Mouse (Mus musculus) midbrain, embryonic 16.5 days (tissue): ENCODE measurements around the gene Gatad2b. TPM values are rescaled to one million over a fixed set of nuclear protein-coding genes. Genes with fewer than 3 reads are reported as not detected.

Experiments
- ATAC-seq: fragments of 200-750 bp; cut with Nextera tagmentation; 2 replicates; pipeline ENCODE4 v1.8.0; 2017; ENCODE audit warnings: moderate TSS enrichment
- H3K27ac ChIP-seq: fragments of 300-500 bp; sonication (generic); 2 replicates; pipeline ENCODE4 v1.5.1; 2014; ENCODE audit warnings: mild to moderate bottlenecking, low read length, mixed read lengths
- H3K27me3 ChIP-seq: fragments of 300-500 bp; sonication (generic); 2 replicates; pipeline ENCODE4 v1.6.1; 2014; ENCODE audit warnings: low read depth, low read length, mixed read lengths; ENCODE audit not compliant: control insufficient read depth, insufficient read depth
- H3K36me3 ChIP-seq: fragments of 300-500 bp; sonication (generic); 2 replicates; pipeline ENCODE4 v1.6.1; 2014; ENCODE audit warnings: mild to moderate bottlenecking, low read length, moderate library complexity, mixed read lengths; ENCODE audit not compliant: control insufficient read depth, insufficient read depth
- H3K4me1 ChIP-seq: fragments of 300-500 bp; sonication (generic); 2 replicates; pipeline ENCODE4 v1.6.1; 2014; ENCODE audit warnings: mild to moderate bottlenecking, low read length, mixed read lengths; ENCODE audit not compliant: control insufficient read depth, insufficient read depth
- H3K4me2 ChIP-seq: fragments of 300-500 bp; sonication (generic); 2 replicates; pipeline ENCODE4 v1.6.1; 2014; ENCODE audit warnings: mild to moderate bottlenecking, low read length, mixed read lengths
- H3K4me3 ChIP-seq: fragments of 300-500 bp; sonication (generic); 2 replicates; pipeline ENCODE4 v1.5.1; 2014; ENCODE audit warnings: low read depth, mild to moderate bottlenecking, low read length, moderate library complexity, mixed read lengths
- H3K9ac ChIP-seq: fragments of 300-500 bp; sonication (generic); 2 replicates; pipeline ENCODE4 v1.6.1; 2014; ENCODE audit warnings: low read depth, low read length, mixed read lengths
- H3K9me3 ChIP-seq: fragments of 300-500 bp; sonication (generic); replicated peaks from 2 replicates; pipeline ENCODE4 v1.6.1; 2014; ENCODE audit warnings: mild to moderate bottlenecking, low read length, mixed read lengths; ENCODE audit not compliant: control insufficient read depth, poor library complexity, severe bottlenecking
- WGBS: fragments of 180-500 bp; shearing (Covaris S2); extraction: QIAGEN DNeasy Blood & Tissue Kit; methylation state at CpG from one replicate; pipeline ENCODE4 v1.1.7; 2014; 5-methylcytosine and 5-hydroxymethylcytosine counted together
- polyA plus RNA-seq: library from polyadenylated mRNA; unstranded; fragments of >200 nt; fragmentation: Nextera tagmentation; extraction: Ambion mirVana; gene quantifications from 2 replicates; pipeline ENCODE4 v1.2.1, GENCODE M21; 2015

The Gatad2b gene
- polyA plus RNA-seq, 1 experiment from 2014 or later = 10.9 TPM

DNA sequence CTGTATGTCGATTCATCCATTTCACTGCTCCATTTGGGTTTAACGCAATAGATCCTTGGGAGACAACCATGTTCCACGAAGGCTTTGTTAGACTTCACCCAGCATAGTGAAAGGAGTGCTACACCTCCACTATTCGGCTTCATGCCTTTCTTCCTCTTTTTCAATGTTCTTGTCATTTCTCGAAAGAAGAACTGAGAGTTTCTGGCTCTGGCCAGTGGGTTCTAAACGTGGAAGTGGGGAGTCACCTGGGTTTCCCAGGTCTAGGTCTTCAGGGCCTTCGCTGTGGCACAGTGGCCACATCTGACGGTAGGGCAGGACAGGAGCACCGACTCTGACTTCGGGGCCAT, 28.3 kb upstream of the Gatad2b start:
- H3K36me3 ChIP-seq = peaks cover 37% of the 10 kb centered on the region
- H3K9me3 ChIP-seq = no peaks in the 10 kb centered on the region
- peaks cover 10% of the 10 kb centered on the region for H3K4me1 ChIP-seq
- no peak for ATAC-seq
- no peak overlapping the region for H3K9ac ChIP-seq
- H3K27ac ChIP-seq = peak overlapping the region; percentile 96; the same call in 1 of the 2 replicates
- WGBS = 38% methylated on average over 10 of the region's 10 CpGs
- H3K4me2 ChIP-seq = peak overlapping the region; percentile 80; the same call in 1 of the 2 replicates
- peak overlapping the region; percentile 88 for H3K4me3 ChIP-seq
- no peaks in the 10 kb centered on the region for H3K27me3 ChIP-seq

DNA sequence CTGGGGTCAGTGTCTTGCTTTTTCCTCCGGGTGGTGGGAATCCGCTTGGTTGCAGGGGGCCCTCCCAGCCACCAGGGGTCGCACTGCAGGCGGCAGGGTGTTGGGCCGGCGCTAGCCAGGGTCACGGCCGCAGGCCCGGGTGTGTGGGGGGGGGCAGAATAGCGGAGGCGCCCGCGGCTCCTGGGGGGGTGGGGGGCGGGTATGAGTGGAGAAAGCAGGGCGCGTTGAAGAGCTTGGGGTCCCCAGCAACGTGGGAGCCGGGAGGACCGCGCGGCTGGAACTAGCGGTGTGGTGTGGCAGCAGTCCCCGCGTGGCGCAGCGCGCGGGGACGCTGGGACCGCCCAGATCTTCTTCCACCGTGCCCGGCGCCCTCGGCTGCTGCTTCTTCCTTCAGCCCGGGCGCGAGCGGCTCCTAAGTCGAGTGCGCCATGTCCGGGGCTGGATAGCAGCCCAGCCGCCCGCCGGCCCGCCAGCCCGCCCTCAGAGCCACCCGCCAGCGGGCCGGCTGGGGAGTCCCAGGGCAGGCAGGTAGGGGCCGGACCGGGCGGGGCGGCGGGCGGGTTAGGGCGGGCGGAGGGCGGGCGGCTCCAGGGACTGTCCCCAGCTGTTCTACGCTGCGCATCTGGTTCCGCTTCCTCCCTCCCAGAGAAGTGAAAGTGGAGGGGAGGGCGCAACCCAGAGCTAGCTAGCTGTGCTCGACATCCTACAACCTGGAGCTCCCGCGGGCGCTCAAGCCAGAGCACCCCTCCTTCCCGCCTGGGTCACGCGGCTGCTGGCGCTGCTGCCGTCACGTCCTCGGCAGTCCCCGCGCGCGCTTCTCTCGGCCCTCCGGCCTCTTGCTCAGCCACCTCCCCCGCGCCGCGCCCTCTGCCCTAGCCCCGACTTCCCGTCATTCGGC, 27.7 kb upstream of the Gatad2b start, which contains the start of gene Dennd4b:
Gene Dennd4b, plus strand, starts transcription at position 152 of the 898 bp plus-strand sequence.
- H3K4me2 ChIP-seq = peak within 1 kb of the TSS; percentile 80
- H3K4me1 ChIP-seq = peaks cover 10% of the 10 kb centered on the region
- no peaks in the 10 kb centered on the region for H3K27me3 ChIP-seq
- H3K9me3 ChIP-seq = no peaks in the 10 kb centered on the region
- ATAC-seq = peak; percentile 88
- WGBS = 0% methylated on average over 49 of the region's 87 CpGs
- H3K27ac ChIP-seq = peak within 1 kb of the TSS; percentile 96
- H3K9ac ChIP-seq = peak within 1 kb of the TSS; percentile 89
- H3K4me3 ChIP-seq = peak within 1 kb of the TSS; percentile 88
- peaks cover 30% of the 10 kb centered on the region for H3K36me3 ChIP-seq

DNA sequence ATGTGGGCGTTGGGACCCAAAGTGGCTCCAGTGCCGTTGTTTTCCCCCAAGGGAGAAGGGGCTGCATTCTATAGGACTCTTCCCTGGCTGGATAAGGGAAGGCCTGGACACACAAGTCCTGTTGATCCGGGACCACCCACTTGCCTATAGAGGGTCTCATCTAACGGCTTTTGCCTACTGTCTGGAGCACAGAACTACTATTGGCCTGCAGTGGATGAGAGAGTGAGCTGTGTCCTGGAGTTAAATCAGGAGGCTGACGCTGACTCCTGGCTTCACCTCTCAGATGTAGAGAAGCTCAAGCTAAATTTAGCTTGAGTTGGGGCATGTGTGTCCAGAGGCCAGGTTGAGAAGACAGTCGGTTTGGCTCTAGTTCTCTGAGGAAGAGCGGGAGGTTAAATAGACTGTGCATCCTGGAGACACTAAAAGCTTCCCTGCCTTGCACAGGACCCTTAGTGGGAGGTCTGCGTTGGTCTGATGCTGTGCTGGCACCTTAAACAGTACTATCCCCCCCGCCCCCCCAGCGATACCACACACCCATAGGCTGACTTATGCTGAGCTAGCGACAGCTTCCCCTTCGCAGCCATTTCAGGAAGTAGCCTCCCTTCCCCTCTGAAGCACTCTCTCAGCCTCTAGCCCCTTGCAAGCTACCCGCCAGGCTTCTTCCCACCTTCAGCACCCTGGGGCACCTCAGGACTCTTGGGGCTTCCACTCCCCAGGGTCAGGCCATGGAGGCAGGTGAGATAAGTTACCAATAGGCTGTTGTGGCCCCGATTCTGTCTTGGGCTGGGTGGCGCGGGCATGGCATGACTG, 26.8 kb upstream of the Gatad2b start:
- Histone ChIP-seq H3K27me3 (no peaks in the 10 kb centered on the region), H3K4me2 (peak overlapping the region; percentile 80), H3K4me1 (peaks cover 10% of the 10 kb centered on the region), H3K27ac (peak overlapping the region; percentile 96), H3K9me3 (no peaks in the 10 kb centered on the region), H3K36me3 (peaks cover 25% of the 10 kb centered on the region), H3K9ac (peak overlapping the region; percentile 89), H3K4me3 (peak overlapping the region; percentile 88)
- peak; percentile 52; the same call in 1 of the 2 replicates for ATAC-seq
- 22% methylated on average over 15 of the region's 16 CpGs for WGBS

DNA sequence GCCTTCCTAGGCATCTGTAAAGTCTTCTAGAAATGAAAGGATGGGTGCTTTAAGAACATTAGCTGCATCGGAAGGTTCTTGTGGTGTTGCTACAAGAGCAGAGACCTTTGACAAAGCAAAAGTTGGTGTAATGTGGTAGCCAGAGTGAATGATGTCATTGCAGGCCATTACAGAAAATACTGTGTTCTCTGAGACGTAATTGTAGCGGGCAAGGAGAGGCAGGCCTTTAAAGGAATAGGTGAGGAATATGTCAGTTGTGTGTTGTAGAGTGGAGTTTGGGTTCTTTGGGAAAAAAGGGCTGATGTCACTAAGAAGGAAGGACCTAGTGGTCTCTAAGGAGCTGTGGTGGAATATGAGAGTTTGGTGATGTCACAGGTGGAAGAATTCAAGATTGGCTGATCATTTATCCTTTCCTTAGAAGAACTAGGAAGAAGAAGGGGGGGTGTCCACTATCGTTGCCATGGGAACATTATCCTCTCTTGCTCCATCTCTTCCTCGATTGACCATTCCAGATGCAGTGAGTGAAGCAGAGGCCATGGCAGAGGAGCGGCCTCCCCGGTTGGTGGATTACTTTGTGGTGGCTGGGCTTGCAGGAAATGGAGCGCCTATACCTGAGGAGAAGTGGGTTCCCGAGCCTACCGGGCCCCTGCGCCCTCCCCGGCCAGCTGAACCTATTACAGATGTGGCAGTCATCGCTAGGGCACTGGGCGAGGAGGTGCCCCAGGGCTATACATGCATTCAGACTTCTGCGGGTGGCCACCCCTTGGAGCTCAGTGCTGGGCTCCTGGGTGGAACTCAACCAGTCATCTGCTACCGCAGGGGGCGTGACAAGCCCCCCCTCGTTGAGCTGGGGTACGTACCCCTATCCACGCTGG, 25.8 kb upstream of the Gatad2b start:
- peaks cover 16% of the 10 kb centered on the region for H3K36me3 ChIP-seq
- 91% methylated on average over 20 of the region's 20 CpGs for WGBS
- ATAC-seq = no peak
- no peak overlapping the region for H3K4me3 ChIP-seq
- H3K27ac ChIP-seq = no peak overlapping the region
- peaks cover 10% of the 10 kb centered on the region for H3K4me1 ChIP-seq
- no peak overlapping the region for H3K4me2 ChIP-seq
- H3K27me3 ChIP-seq = no peaks in the 10 kb centered on the region
- H3K9ac ChIP-seq = no peak overlapping the region
- no peaks in the 10 kb centered on the region for H3K9me3 ChIP-seq

DNA sequence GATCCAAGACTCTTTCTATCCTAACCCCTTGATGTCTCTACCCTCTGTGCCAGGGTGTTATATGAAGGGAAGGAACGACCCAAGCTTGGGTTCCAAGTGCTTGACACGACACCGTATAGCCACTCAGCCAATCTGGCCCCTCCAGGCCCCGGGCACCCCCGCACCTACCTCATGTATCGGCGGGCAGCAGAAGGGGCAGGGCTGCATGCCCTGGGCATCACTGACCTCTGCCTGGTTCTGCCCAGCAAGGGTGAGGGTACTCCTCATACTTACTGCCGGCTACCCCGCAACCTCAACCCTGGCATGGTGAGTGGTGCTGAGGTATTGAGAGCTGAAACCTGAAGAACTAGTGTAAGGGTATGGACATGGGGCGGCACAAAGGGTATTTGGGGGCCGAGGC, 24.8 kb upstream of the Gatad2b start:
- Histone ChIP-seq H3K4me1 (peaks cover 10% of the 10 kb centered on the region), H3K9ac (no peak overlapping the region), H3K4me3 (no peak overlapping the region), H3K27ac (no peak overlapping the region), H3K4me2 (no peak overlapping the region), H3K9me3 (no peaks in the 10 kb centered on the region), H3K27me3 (no peaks in the 10 kb centered on the region), H3K36me3 (peaks cover 13% of the 10 kb centered on the region)
- WGBS = 97% methylated on average over 11 of the region's 11 CpGs
- no peak for ATAC-seq

DNA sequence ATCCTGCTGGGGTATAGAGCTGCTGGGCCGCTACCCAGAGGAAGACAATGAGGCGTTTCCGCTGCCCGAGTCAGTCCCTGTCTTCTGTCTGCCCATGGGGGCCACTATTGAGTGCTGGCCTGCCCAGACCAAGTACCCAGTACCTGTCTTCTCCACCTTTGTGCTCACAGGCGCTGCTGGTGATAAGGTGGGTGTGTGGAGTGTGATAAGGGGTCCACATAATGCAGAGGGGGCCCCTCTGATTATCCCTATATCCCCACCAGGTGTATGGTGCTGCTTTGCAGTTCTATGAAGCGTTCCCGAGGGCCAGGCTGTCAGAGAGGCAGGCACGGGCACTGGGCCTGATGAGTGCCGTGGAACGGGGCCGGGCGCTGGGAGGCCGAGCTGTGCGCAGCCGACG, 24.0 kb upstream of the Gatad2b start:
- Histone ChIP-seq H3K4me2 (no peak overlapping the region), H3K4me1 (peaks cover 10% of the 10 kb centered on the region), H3K27me3 (no peaks in the 10 kb centered on the region), H3K9ac (no peak overlapping the region), H3K36me3 (peaks cover 6% of the 10 kb centered on the region), H3K27ac (no peak overlapping the region), H3K4me3 (no peak overlapping the region), H3K9me3 (no peaks in the 10 kb centered on the region)
- WGBS = 89% methylated on average over 16 of the region's 16 CpGs
- ATAC-seq = no peak

DNA sequence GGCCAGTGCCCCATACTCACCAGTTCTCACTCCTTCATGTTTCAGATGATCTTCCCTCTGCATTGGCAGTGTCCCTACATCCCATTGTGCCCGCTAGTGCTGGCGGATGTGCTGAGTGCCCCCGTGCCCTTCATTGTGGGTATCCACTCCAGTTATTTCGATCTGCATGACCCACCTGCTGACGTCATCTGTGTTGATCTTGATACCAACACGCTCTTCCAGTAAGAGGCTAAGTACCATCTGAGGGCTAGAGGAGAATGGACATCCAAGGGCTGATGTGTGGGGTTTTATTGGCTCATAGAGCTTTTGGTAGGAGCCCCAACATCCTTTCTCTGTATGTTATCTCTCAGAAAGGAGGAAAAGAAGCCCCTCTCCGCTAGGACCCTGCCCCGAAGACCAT, 22.2 kb upstream of the Gatad2b start:
- H3K4me3 ChIP-seq = no peak overlapping the region
- 94% methylated on average over 8 of the region's 8 CpGs for WGBS
- H3K4me2 ChIP-seq = no peak overlapping the region
- H3K27ac ChIP-seq = no peak overlapping the region
- peaks cover 10% of the 10 kb centered on the region for H3K4me1 ChIP-seq
- no peaks in the 10 kb centered on the region for H3K9me3 ChIP-seq
- H3K36me3 ChIP-seq = peaks cover 6% of the 10 kb centered on the region
- H3K9ac ChIP-seq = no peak overlapping the region
- no peaks in the 10 kb centered on the region for H3K27me3 ChIP-seq
- ATAC-seq = no peak

DNA sequence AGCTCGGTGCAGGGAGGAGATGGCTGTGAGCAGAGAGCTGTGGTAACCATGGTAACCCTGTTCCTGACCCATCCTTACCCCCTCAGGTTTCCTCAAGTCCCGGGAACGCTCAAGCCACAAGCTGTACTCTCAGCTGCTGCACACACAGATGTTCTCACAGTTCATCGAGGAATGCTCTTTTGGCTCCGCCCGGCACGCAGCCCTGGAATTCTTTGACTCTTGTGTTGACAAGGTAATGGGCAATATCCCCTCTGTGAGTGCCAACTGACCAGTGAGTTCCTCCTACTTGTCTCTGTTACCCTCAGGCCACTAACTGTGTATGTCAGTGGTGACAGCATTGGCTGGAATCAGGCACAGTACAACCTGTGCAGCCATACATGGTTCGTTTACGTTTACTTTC, 20.8 kb upstream of the Gatad2b start:
- Histone ChIP-seq H3K9me3 (no peaks in the 10 kb centered on the region), H3K36me3 (peaks cover 17% of the 10 kb centered on the region), H3K27me3 (no peaks in the 10 kb centered on the region), H3K4me2 (no peak overlapping the region), H3K4me3 (no peak overlapping the region), H3K27ac (no peak overlapping the region), H3K4me1 (no peaks in the 10 kb centered on the region), H3K9ac (no peak overlapping the region)
- no peak for ATAC-seq
- 73% methylated on average over 9 of the region's 9 CpGs for WGBS
